Mouse (Mus musculus) lung, adult 10 weeks (tissue): ENCODE results near the gene Pigp. TPM values are rescaled to one million over a fixed set of nuclear protein-coding genes. Genes with fewer than 3 reads are reported as not detected.

Experiments used
- polyA plus RNA-seq: library from polyadenylated mRNA; stranded (reverse); fragments of 350-450 nt; fragmentation: Illumina TruSeq; extraction: RNeasy Lipid Tissue Mini Kit (QIAGEN cat#74804); gene quantifications from one replicate; pipeline ENCODE4 v1.2.3, GENCODE M21; 2014; ENCODE audit warnings: low read depth, low replicate concordance; ENCODE audit not compliant: insufficient read depth

The Pigp gene
- polyA plus RNA-seq, result 91.7 TPM

DNA sequence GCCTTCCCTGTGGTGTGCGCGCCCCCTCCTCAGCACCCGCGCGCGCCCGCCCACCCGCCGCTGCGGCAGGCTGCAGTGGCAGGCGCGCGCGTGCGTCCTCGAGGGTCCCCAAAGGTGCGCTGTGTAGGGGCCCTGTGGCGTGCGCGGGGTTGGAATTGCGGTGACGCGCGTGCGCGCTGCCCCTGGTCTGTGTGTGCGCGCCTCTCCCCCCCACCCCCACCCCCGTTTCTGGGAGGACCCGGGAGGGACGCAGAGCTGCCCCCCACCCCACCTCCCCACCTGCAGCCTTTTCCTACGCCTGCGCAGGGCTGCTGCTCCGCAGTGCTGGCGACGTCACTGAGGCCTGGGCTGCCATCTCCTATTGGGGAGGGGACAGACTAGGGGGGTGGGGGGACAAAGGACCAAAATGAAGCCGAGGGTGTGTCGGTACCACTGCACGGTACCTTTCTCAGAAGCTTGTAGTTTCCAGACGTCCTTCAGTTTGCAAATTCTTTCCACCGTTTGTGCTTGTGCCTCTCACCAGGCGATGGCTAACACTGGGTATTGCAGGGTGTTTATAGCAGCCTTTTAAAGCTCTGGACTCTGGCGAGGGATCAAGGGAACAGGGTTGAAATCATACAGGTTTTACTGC, at the start of gene Pigp:
Gene Pigp (minus strand): TSS at position 542 of the 631 bp plus-strand sequence.

DNA sequence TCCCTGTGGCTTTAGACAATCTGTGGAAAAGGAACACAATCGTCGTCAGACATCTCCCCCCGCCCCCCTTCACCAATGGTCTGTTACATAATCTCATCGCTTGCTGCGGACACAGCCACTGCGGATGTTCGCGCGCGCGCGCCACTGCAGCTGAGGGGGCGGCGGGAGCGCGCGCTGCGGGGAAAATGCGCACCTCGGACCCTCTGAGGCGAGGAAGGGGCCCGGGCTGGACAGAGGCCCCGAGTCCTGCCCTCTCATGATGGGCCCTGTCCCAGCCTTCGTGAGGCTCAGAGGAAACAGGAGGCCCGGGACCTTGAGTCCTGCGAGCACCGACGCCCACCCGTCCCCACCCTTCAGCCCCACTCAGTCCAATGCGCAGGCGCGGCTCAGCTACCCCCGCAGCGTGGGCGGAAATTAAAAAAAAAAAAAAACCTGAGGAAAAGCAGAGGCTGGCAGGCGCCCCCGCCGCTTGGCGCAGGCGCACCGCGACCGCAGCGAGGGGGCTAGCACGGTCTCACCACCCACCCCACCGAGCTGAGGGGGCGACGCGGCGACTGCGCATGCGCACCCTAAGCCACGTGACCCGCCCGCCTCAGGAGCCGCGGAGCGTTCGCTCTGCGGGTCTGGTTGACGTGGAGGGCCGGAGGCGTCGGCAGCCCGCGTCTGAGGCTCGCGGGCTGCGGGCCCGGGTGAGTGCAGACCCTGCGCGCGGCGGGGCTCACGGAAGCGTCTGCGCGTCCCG, 1.3 kb downstream of the Pigp start, which contains the start of gene Ttc3:
Gene Ttc3 (plus strand): TSS at position 446 of the 742 bp plus-strand sequence.

DNA sequence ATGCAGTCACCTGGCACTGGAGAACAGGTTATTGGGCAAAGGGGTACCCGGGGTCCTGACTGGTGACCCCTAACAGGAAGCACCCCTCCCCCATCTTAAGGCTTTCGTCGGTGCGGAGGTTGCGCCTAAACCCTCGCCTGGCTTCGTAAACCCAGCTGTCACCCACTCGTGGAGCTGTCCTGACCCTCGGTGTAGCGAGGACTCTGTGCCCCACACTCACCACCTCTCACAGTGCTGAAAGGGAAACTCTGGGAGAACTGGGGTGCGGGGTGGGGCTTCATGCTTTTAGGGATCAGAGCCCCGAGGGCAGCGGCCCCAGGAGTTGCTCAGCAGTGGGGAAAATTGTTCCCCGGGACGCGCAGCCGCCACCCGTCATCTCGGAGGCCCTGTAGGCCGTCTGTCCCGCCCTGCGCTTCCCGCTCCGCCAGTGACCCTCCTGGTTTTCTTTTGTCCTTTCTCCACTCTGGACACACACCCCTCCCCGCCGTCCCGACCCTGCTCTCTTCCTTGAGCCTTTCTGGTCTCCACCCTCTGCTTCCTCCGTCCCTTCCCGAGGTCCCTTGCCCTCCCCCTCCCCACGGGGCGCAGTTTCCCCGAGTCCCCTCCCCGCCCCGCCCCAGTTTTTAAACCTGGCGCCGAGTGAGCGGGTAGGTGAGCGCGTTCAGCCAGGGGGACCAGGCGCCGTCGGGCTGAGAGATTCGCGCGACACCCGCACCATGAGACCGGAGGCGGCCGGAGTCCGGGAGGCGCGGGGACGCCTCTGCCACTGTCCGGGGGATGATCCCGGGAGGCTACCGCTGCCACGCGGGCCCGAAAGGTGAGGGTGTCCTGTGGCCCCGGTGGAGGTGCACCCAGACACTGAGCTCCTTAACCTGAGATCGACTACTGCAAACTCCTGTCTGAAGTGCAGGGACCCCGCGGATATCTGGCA, 43.6 kb downstream of the Pigp start, which contains the start of gene Ripply3:
Gene Ripply3 (plus strand): TSS at position 640 of the 931 bp plus-strand sequence.

DNA sequence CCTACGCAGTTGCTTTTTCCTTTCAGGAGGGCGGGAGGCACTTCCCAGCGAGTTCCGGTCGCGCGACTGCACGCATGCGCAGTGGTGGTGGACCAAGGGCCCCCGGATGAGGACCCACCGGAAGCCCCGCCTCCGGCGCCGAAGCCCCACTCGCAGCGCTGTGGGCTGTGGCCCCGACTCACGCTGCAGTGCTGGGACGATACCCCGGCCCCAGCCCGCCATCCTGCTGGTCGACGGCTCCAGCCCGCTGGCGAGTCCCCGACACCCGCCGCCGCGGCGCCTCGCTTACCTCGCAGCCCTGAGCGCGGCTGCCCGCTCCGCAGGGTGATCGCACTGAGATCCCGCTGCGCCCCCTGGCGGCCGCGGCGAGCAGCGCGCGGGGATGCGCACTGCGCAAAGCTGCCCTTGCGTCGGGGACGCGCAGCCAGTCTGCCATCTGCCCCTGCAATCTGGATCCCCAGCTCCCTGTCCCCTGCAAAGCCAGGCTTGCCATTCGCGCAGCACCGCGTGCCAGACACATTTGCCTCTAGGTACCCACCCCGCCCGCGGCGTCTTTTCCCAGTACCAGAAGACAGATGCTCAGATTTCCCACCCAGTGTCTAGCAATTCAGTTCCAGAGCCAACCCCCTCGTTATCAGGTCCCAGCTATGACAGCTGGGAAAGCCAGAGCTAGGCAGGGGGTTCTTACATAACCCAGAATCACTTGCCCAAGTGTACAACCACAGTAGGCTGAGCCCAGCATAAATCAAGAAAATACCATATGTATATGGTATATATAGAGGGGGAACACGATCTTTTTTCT, 58.2 kb downstream of the Pigp start, which contains the start of gene Hlcs:
Gene Hlcs (minus strand): TSS at position 343 of the 802 bp plus-strand sequence.

Other genes starting within 250 kb of the Pigp start
- 3.9 TPM for gene Hlcs, start 58.3 kb downstream of the Pigp start, polyA plus RNA-seq
- 58.0 TPM for gene Ripply3, start 43.4 kb downstream of the Pigp start, polyA plus RNA-seq
- 10.2 TPM for gene Ttc3, start 1.2 kb downstream of the Pigp start, polyA plus RNA-seq
- gene Vps26c, start 155.0 kb upstream of the Pigp start, polyA plus RNA-seq, result 28.8 TPM
- gene Dyrk1a, start 198.2 kb upstream of the Pigp start, polyA plus RNA-seq, result 10.1 TPM